Mouse (Mus musculus): ENCODE results near the gene Sh3gl3.

Sh3gl3 gene

GRCm38 (mm10) chr7:82293441-82293840 lies 119.8 kb downstream of the Sh3gl3 start:
- DNase-seq (ENCODE audit: low spot score), result no peak

- DNase-seq (ENCODE audit: low spot score), result no peak
Measured at GRCm38 (mm10) chr7:82294083-82294482, 120.4 kb downstream of the Sh3gl3 start.

GRCm38 (mm10) chr7:82294611-82295010 lies 121.0 kb downstream of the Sh3gl3 start:
- DNase-seq (ENCODE audit: low spot score), result no peak

GRCm38 (mm10) chr7:82308398-82308797 lies 134.8 kb downstream of the Sh3gl3 start:
- DNase-seq (ENCODE audit: low spot score), result no peak

- no peak for DNase-seq (ENCODE audit: low spot score)
Measured at GRCm38 (mm10) chr7:82318515-82318914, 144.9 kb downstream of the Sh3gl3 start.

GRCm38 (mm10) chr7:82326616-82327015 lies 153.0 kb downstream of the Sh3gl3 start:
- no peak for DNase-seq (ENCODE audit: low spot score)

GRCm38 (mm10) chr7:82327201-82327600 lies 153.6 kb downstream of the Sh3gl3 start:
- no peak for DNase-seq (ENCODE audit: low spot score)

GRCm38 (mm10) chr7:82327881-82328280 lies 154.2 kb downstream of the Sh3gl3 start:
- no peak for DNase-seq (ENCODE audit: low spot score)

- DNase-seq (ENCODE audit: low spot score), result no peak
Measured at GRCm38 (mm10) chr7:82329831-82330230, 156.2 kb downstream of the Sh3gl3 start.

GRCm38 (mm10) chr7:82330860-82331259 lies 157.2 kb downstream of the Sh3gl3 start:
- DNase-seq (ENCODE audit: low spot score), result no peak

GRCm38 (mm10) chr7:82334000-82334399 lies 160.4 kb downstream of the Sh3gl3 start:
- no peak for DNase-seq (ENCODE audit: low spot score)

GRCm38 (mm10) chr7:82335211-82336121 lies 161.8 kb downstream of the Sh3gl3 start, which contains the start of gene Adamtsl3:
TSS of gene Adamtsl3 (plus strand) at chr7:82335694.
- no peak for DNase-seq (ENCODE audit: low spot score)

GRCm38 (mm10) chr7:82336132-82336531 lies 162.5 kb downstream of the Sh3gl3 start:
- no peak for DNase-seq (ENCODE audit: low spot score)

- DNase-seq (ENCODE audit: low spot score), result no peak
Measured at GRCm38 (mm10) chr7:82338121-82338520, 164.5 kb downstream of the Sh3gl3 start.

- no peak for DNase-seq (ENCODE audit: low spot score)
Measured at GRCm38 (mm10) chr7:82338532-82338931, 164.9 kb downstream of the Sh3gl3 start.

- DNase-seq (ENCODE audit: low spot score), result no peak
Measured at GRCm38 (mm10) chr7:82339214-82339613, 165.6 kb downstream of the Sh3gl3 start.

- DNase-seq (ENCODE audit: low spot score), result no peak
Measured at GRCm38 (mm10) chr7:82341476-82341875, 167.8 kb downstream of the Sh3gl3 start.

GRCm38 (mm10) chr7:82346706-82347105 lies 173.1 kb downstream of the Sh3gl3 start:
- DNase-seq (ENCODE audit: low spot score), result no peak

GRCm38 (mm10) chr7:82349796-82350195 lies 176.2 kb downstream of the Sh3gl3 start:
- no peak for DNase-seq (ENCODE audit: low spot score)

- no peak for DNase-seq (ENCODE audit: low spot score)
Measured at GRCm38 (mm10) chr7:82350421-82350820, 176.8 kb downstream of the Sh3gl3 start.
